Mouse (Mus musculus): Measurements from ENCODE around the gene Man2a2. TPM values are rescaled to one million over a fixed set of nuclear protein-coding genes. Genes with fewer than 3 reads are reported as not detected.
A peak's percentile ranks its signal among the peaks of the same experiment; 100 is the strongest.
"Not testable (repeated sequence)": the region's sequence is repeated elsewhere in the genome, so short reads cannot be mapped to it uniquely, and the experiment has no call there.

Gene Man2a2
- total RNA-seq, 2 experiments from 2014 or later, result 92.2 to 97.2 TPM

DNA sequence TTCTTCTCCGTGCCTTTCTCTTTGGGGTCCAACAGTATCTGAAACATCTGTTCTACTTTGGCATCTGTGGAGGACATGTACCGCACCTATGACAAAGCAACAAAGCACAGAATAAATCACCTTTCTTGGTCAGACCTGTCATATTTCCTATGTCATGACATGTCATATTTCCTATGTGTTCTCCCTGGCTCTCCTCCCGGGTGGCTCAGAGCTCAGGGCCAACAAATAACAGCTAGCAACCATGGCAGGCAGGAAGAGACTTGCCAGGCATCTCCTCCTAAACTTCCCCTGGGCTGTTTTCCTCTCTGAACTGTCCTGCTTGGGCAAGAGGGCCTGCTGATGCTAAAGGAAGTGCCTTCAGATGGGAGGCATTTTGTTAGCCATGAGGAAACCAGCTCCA, 34.2 kb downstream of the Man2a2 start:
- no peak for DNase-seq

GRCm38 (mm10) chr7:80334848-80335247, 36.3 kb downstream of the Man2a2 start:
- no peak for DNase-seq

DNA sequence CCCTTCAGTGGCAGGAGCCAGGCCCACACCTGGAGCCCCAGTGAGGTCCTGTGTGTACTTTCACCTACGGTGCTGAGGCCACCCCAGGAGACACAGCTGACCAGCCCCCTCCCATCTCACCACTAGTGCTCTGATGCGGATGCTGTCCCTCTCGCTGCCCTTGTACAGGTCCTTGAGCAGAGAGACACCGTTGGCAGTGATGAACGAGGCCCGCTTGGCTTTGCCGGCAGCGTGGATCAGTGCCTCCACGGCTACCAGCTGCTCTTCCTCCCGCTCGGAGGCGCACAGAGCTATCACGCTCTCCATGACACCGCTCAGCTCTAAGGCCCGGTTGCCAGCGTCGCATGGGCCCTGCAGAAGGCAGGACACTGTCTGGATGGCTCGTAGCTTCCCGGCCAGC, 39.7 kb downstream of the Man2a2 start:
- no peak for DNase-seq

- no peak for DNase-seq
Observed at GRCm38 (mm10) chr7:80330278-80330677, 40.9 kb downstream of the Man2a2 start.

- no peak for DNase-seq
Observed at GRCm38 (mm10) chr7:80326076-80326475, 45.1 kb downstream of the Man2a2 start.

GRCm38 (mm10) chr7:80325292-80325868, 45.8 kb downstream of the Man2a2 start:
- DNase-seq, result no peak

- not testable (repeated sequence) for DNase-seq
Observed at GRCm38 (mm10) chr7:80324816-80325119, 46.4 kb downstream of the Man2a2 start.

GRCm38 (mm10) chr7:80324043-80324815, 46.9 kb downstream of the Man2a2 start, which contains the start of gene Rccd1:
TSS of gene Rccd1 (minus strand) at chr7:80324454.
- DNase-seq, result peak; percentile 94

DNA sequence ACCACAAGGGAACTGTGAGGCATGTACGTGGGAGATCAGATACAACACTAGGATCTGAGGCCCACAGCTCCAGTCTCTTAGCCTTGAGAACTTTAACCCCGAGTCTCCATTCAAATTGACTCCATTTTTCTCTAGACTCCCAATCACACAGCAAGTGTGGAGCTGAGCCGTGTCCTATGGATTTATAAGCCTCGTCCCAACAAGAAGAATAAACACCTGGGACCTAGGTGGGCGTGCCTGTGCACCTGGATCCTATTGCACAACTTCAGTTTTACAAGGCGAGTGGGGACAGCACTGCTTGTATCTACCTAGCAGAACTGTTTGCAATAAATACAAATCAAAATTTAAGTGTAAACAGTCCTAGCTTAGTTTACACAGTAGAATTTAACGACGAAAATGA, 47.8 kb downstream of the Man2a2 start:
- DNase-seq, result no peak

DNA sequence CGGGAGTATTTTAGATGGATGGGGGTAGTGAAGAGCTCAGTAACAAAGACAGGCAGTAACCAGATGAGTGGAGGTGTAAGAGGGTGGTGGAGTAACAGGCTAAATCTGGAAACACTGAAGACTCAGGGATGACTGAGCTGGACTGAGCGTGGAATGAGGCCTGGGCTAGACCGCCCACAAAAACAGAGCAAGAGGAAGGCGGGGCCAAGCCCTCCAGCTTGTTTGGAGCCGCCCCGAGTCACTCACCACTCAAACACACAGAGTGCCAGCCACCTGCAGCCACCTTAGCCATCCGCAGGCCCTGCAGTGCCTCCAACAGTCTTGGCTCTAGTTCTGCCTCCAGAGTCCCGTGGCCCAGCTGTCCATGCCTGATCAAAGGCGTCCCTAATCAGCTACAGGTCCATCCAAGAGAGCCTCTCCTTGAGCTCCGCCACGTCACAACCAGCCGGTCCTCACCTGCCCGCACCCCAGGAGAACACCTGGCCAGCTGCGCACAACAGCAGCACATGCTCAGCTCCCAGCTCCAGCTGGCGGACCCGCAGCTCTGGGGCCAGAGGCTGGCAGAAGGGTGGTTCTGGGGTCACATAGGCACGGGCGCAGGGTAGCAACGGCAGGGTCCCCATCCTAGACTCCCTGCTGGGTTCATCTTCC, 51.2 kb downstream of the Man2a2 start:
- DNase-seq, result no peak

DNA sequence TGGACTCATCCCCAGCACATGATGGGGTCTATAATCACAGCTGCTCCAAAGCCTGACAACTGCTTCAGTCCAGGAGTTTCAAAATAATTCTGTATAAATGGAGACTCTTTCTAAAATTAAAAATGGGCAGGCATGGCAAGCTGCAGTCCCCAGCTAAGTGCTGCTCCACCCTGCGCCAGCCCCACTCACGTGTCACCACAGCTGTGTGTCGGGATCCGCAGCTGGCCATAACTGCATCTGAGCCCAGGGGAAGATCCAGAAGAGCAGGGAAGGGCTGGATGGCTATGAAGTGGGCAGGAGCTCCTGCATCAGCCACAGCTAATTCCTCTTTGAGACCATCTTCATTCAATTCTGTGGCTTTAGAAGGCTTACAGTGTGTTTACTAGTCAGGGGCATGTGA, 52.5 kb downstream of the Man2a2 start:
- DNase-seq, result no peak

GRCm38 (mm10) chr7:80317439-80318115, 53.6 kb downstream of the Man2a2 start:
- no peak for DNase-seq

DNA sequence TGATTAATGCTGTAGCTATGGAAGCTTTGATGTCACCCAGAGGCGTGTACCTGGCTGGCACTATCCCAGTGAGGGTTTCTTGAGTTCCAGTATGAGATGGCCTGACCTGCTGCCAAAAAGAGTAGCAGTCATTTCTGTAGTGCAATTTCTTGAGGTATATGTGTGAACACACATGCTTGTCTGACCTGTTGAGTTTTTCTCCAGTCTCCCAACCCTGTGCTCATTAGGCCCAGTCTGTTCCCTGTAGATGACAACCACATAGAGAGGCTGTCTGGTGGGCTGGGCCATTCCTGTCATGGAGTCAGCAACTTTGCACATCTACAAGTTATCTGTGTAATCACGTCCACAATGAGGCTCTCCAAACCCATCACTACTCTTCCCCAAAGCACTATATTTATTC, 55.4 kb downstream of the Man2a2 start:
- DNase-seq, result no peak

DNA sequence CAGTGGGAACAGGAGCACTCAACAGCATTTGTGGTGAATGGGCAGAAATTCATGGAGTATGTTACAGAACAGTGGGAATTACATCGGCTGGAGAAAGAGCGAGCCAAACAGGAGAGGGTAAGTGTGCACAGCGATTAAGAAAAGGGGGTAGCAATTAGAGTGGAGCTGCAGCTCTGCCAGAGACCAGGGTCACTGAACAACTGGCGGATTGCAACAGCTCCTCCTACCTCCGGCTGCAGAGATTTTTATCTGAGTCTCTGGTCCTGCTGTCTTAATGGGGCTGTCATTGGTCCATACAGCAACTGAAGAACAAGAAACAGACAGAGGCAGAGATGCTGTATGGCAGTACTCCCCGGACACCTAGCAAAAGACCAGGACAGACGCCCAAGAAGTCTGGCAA, 60.4 kb downstream of the Man2a2 start:
- DNase-seq, result no peak

- DNase-seq, result no peak
Observed at GRCm38 (mm10) chr7:80307766-80308165, 63.4 kb downstream of the Man2a2 start.

- DNase-seq, result no peak
Observed at GRCm38 (mm10) chr7:80301522-80301921, 69.7 kb downstream of the Man2a2 start.

DNA sequence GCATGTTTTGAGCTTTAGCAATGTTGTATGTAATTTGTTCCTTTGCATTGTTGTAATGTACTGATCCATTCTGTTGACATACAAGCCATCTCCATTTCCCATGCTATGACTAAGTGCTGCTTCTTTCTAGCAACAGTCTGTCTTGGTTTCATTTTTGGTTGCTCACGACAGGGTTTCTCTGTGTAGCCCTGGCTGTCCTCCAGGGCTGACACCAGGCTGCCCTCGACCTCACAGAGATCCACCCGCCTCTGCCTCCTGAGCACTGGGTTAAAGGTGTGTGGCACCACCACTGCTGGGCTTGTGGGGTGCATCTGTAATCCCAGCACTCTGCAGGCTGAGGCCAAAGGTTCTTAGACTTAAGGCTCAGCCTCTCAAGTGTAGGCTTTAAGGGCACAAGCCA, 71.6 kb downstream of the Man2a2 start:
- no peak for DNase-seq

Other genes starting within 250 kb of the Man2a2 start
- 1 to 10 TPM; 2.9 to 4.2 TPM for gene Sema4b, start 184.5 kb downstream of the Man2a2 start, total RNA-seq (2021)
- gene Cib1, start 138.6 kb downstream of the Man2a2 start, total RNA-seq (2021), result 10 to 100 TPM; 10.7 to 12.5 TPM
- 1 to 10 TPM; 1.8 to 2.1 TPM for gene Gdpgp1, start 138.5 kb downstream of the Man2a2 start, total RNA-seq (2021)
- under 1 TPM; 0.14 to 0.20 TPM for gene Ttll13, start 125.0 kb downstream of the Man2a2 start, total RNA-seq (2021)
- gene Ngrn, start 110.2 kb downstream of the Man2a2 start, total RNA-seq (2021), result 10 to 100 TPM; 20.2 to 20.3 TPM
- gene Vps33b, start 101.7 kb downstream of the Man2a2 start, total RNA-seq (2021), result 1 to 10 TPM; 5.7 to 6.3 TPM
- 10 to 100 TPM; 18.4 to 23.2 TPM for gene Prc1, start 76.9 kb downstream of the Man2a2 start, total RNA-seq (2021)
- 10 to 100 TPM in 1 of 2 experiments, 1 to 10 TPM in 1; 6.6 to 11.3 TPM for gene Rccd1, start 46.9 kb downstream of the Man2a2 start, total RNA-seq (2021)
- gene Unc45a, start 30.4 kb downstream of the Man2a2 start, total RNA-seq (2021), result 10 to 100 TPM; 11.8 to 16.4 TPM
- 10 to 100 TPM; 39.9 to 45.0 TPM for gene Hddc3, start 28.3 kb downstream of the Man2a2 start, total RNA-seq (2021)
- gene Fes, start 16.6 kb upstream of the Man2a2 start, total RNA-seq (2021), result 10 to 100 TPM in 1 of 2 experiments, 1 to 10 TPM in 1; 9.4 to 12.1 TPM
- 10 to 100 TPM; 63.1 to 68.1 TPM for gene Furin, start 34.1 kb upstream of the Man2a2 start, total RNA-seq (2021)
- 1 to 10 TPM; 5.4 to 6.3 TPM for gene Blm, start 163.7 kb upstream of the Man2a2 start, total RNA-seq (2021)

All from gastrocnemius, postnatal 10 days (tissue).